Mouse (Mus musculus) T-helper 1 cell (primary cell): ENCODE measurements around the gene Gse1.

ENCODE experiments used
- in situ Hi-C: fragments of 300-600 bp; cut with MboI, MseI; formaldehyde crosslinking; loops from one replicate; pipeline ENCODE4 v1.15.1; 2025; ENCODE audit warnings: high pct_unique_total_duplicates

Gse1 gene

GRCm38 (mm10) chr8:120399212-120399934 lies 171.1 kb downstream of the Gse1 start:
- in situ Hi-C loops = no loop called here

DNA sequence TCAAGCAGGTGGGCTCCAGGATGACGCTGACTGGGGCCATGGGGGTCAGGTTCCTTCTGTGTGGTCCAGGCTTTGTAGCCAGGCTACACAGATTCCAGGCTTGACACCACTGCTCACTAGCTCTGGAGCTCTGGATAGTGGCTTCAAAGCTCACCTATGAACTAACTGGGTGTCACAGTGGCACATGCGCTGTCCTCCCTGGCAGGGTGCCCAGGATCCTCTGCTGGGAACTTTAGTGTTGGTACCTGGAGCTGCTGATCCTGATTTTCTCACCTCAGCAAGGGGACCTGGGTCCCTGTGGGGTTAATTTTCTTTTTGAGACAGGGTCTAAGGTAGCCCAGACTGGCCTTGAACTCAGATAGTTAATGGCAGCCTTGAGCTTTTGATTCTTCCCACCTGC lies 173.0 kb downstream of the Gse1 start:
- in situ Hi-C loops = no loop called here

- in situ Hi-C loops = no loop called here
These were observed 173.5 kb downstream of the Gse1 start for GRCm38 (mm10) chr8:120401712-120402111.

- in situ Hi-C loops = no loop called here
These were observed 175.5 kb downstream of the Gse1 start for GRCm38 (mm10) chr8:120403606-120404269.

DNA sequence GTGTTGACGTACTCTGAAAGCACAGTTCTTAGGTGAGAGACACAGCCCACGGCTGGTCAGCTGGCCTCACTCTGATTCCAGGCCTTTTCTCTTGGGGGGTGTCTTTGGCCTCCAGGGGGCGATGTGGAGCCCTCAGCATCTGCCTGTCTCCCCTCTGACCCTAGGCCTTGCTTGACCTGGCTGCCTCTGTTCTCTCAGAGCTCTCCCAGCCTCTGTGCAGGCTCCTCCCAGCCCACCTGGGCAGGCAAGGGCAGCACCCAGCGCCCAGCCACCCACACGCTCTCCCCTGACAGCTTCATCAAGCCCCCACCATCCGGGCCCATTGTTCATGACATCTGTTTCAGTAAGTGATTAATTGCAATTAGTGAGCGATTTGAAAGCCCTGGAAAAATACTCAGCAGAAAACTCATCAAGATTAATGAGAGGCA lies 176.4 kb downstream of the Gse1 start:
- in situ Hi-C loops = no loop called here

GRCm38 (mm10) chr8:120406008-120406632 lies 177.9 kb downstream of the Gse1 start:
- in situ Hi-C loops = no loop called here

DNA sequence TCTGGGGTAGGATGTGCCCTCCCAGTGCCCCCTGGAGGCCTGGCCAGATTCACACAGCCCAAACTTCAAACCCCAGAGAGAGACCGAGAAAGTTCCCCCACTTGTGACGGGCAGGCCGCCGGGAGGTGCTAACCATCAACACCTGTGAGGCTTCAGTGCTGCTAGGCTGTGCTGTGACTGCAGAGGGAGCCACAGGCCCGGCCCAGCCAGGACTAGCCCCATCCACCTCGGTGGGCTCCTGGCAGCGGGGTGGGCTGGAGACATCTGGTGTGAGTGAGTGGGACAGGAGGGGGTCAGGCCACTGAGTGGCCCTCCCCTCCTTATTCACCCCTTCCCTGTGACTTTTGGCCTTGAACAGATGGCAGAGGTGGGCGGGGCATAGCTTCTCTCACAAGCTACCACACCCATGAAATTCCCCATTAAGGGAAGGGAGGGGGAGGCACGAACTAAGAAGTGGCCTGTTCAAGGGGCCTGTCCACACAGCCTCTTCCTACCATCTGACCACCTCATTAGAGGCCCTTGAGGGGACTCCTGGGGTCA lies 179.5 kb downstream of the Gse1 start:
- in situ Hi-C loops = no loop called here

DNA sequence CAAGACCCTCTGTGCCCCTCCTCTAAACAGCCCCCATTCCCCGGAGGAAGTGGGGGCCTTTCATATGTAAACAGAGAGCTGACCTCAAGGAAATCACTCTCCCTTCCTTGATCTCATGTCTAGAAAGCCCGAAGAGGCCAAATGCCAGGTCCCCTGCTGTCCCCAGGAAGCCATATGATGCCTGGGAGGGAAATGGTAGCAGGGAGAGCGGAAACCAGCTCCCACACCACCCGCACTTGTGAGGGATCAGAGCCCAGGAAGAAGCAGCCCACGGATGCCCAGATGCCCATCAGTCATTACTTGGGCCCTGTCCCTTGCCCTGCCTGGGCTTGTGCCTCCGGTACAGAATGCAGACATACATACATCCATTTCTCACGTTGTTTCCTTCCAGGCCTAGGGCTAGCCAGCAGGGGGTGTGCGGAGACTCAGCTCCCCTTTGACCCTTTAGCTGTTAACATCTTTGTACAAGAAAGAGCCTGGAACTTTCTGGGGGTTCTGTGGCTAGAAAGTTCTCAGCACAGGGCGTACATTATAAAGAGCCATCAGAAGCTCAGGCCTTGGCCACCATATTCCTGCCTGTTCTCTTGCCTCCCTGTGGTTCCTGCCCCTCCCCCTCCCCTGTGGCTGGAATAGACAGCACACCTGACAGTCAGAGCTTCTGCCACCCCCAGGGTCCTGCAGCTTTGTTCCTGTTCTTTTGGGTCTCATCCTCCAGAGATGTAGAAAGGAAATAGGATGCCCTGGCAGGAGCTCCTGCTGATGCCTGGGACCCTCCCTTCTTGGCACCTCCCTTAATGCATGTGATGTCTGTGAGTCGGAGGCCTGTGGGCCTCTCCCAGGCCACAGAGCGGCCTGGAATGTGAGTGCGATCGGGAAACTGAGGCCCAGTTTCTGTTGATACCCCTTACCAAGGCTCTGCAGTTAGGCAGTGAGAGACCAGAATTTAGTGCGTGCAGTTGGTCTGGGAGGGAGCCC lies 180.3 kb downstream of the Gse1 start:
- in situ Hi-C loops = no loop called here

GRCm38 (mm10) chr8:120409371-120410013 lies 181.2 kb downstream of the Gse1 start:
- in situ Hi-C loops = no loop called here

GRCm38 (mm10) chr8:120411059-120411458 lies 182.8 kb downstream of the Gse1 start:
- in situ Hi-C loops = no loop called here

DNA sequence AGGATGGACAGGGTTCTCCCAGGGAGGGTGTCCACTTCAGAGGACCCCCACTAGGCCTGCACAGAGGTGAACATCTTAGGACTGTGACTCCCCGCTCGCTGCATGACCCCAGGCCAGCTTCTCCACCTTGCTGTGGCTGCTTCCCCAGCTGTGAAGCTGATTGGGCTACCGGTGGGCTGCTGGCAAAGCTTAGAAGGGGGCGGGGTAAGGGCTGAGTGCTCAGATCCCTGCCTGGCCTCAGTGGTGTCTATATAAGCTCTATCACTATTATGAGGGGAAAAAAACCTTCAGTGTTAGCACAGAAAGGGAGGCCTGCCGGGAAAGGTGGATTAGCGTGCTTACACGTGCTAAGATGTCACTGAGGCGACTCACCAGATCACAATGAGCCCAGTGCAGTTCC lies 183.6 kb downstream of the Gse1 start:
- in situ Hi-C loops = no loop called here

- in situ Hi-C loops = no loop called here
These were observed 184.1 kb downstream of the Gse1 start for GRCm38 (mm10) chr8:120412357-120412756.

GRCm38 (mm10) chr8:120412911-120413625 lies 184.8 kb downstream of the Gse1 start:
- in situ Hi-C loops = no loop called here

GRCm38 (mm10) chr8:120413626-120413988 lies 185.4 kb downstream of the Gse1 start:
- in situ Hi-C loops = no loop called here

GRCm38 (mm10) chr8:120414216-120414615 lies 186.0 kb downstream of the Gse1 start:
- in situ Hi-C loops = no loop called here

GRCm38 (mm10) chr8:120415474-120415873 lies 187.2 kb downstream of the Gse1 start:
- in situ Hi-C loops = no loop called here

DNA sequence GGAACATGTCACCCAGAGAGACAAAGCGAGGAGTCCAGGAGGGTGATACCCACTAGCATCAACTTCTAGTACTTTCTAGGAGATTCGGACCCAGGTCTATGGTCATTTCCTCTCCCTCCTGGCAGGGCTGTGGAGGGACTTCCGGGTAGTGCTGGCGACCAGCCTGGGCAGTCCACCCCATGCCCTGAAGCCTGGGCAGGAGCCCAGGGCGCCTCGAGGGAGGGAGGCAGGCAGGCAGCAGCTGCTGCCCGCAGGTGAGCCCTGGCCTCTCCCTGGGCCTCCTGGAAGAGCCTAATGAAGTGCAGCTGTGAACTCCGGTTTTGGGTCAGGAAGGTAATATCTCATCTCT lies 187.9 kb downstream of the Gse1 start:
- in situ Hi-C loops = no loop called here

DNA sequence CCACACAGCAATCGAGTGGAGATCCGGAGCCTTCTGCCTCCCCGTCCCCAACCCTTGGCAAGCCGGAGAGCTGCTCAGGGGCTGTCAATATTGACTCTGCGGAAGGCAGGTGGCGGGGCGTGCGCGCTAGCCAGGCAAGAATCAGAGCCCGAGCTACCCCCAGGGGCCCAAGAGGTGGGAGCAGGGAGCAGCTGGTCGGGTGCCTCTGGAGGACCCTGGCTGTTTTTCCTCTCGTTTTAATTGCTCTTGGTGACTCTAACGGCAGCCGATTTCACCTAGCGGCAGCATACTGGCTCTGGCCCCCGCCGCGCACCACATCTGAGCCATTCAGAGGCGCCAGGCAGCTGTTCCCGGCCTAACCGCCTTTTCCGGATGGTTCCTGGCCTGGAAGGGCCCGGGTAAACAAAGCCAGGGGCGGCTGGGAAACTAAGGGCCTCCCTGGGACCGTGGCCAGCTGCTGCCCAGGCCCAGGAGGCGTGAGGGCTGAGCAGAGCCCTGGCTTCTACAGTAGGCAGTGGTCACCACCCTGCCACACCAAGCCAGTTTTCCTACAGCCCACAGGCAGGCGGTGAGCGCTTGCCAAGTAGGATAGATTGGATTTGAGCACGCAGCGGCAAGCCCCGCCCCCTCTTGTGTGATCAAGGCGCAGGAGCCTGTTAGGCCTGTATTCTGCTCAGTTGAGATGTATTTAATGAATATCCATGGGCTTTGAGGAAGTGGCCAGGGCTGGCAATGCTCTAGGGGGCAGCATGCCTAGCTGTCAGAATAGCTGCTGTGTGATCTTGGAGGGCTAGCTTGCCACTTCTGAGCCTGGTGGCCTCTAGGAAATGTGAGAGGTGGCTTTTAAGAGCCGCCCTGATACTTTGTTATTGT lies 188.5 kb downstream of the Gse1 start:
- in situ Hi-C loops = no loop called here

- in situ Hi-C loops = no loop called here
These were observed 189.9 kb downstream of the Gse1 start for GRCm38 (mm10) chr8:120418188-120418587.
